Mouse (Mus musculus) right cerebral cortex, postnatal 36 days (tissue): ENCODE results near the gene Fosb.

Experiments
- DNase-seq, 2 experiments: peaks; one replicate each; pipeline ENCODE4 v3.0.0; 2022; ENCODE audit warnings: low spot score in 2 of 2, mixed read lengths in 1 of 2

Gene Fosb

GRCm38 (mm10) chr7:19306819-19307738 lies 2.8 kb downstream of the Fosb start:
- no peak for DNase-seq

GRCm38 (mm10) chr7:19305796-19306765 lies 3.8 kb downstream of the Fosb start:
- DNase-seq = no peak

DNA sequence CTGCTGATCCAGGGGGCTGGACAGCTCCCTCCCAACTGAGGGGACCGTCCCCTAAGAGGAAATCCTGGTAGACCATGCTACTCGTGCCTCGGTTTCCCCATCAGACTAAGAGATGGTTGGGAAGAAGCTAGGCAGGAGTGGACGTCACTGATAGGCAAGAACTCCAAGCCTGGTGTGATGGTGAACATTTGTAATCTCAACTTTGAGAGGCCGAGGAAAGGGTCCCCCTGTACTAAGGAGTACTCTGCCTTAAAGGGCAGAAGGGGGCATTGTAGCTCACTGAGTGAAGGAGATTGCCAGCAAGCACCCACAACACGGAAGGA lies 4.5 kb downstream of the Fosb start:
- no peak for DNase-seq

- DNase-seq = no peak
Measured at GRCm38 (mm10) chr7:19304501-19305412, 5.1 kb downstream of the Fosb start.

DNA sequence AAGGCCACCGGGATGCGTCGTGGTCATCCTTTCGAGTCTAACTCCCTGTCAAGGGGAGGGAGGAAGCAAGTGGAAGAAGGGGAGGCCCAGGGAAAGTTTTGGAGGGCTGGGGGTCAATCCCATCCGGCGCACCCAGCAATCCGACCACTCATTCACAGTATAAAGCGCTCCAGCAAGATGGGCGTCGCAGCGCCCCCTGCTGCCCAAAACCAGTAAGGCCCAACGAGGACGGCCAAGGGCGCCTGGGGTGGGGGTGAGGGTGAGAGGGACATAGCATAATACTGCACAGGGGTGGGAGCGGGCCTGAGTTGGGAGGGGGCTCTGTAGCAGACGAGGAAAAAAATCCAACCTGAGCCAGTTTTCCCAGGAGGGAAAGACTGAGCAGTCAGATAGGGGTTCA lies 6.1 kb downstream of the Fosb start:
- DNase-seq = peak in 1 of 2 experiments; percentile 50

DNA sequence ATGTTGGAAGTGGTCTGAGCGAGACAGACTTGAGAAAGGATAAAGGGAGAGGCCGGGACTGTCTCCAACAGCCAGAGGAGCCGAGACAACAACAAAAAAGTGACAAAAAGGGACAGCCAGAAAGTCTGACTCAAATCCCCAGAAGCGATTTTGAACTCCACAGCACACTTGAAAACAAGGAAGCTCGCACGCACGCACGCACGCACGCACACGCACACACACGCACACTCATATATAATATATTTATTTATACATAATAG lies 6.9 kb downstream of the Fosb start:
- no peak for DNase-seq

DNA sequence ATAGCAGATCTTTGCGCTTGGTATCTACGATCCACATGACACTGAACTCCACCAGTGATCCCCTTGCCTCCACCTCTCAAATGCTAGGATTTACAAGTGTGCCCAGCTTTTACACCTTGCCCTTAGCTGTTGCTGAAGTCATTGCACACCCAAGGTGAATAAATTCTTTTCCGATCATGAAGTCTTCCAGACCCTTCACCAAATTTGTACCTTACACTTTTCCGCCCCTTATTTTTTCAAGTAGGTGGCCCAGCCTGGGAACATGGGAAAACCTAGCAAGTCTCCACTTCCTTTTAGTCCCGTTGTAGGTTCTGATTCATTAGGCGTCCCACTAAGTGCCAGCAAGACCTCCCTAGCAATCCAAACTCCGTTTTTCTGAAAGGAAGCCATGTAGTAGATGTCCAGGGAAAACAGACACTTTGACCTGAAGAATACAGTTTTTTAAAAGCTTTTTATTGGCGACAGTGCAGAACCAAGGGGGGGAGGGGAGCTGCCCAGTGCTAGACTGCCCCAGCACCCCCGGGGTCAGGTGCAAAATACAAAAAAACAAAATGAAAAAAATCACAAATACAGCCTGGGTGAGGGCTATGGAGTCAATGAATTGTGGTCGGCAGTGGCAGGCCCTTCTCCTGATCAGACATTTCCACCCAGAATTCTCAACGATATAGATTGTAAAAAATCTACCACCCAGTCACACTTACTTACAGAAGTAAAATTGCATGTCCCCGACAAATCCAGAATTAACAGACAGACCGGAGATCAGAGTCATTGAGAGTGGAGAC lies 7.4 kb downstream of the Fosb start:
- no peak for DNase-seq

- no peak for DNase-seq
Measured at GRCm38 (mm10) chr7:19301461-19302263, 8.2 kb downstream of the Fosb start.

GRCm38 (mm10) chr7:19300501-19301421 lies 9.1 kb downstream of the Fosb start:
- peak; percentile 57 to 70 for DNase-seq

DNA sequence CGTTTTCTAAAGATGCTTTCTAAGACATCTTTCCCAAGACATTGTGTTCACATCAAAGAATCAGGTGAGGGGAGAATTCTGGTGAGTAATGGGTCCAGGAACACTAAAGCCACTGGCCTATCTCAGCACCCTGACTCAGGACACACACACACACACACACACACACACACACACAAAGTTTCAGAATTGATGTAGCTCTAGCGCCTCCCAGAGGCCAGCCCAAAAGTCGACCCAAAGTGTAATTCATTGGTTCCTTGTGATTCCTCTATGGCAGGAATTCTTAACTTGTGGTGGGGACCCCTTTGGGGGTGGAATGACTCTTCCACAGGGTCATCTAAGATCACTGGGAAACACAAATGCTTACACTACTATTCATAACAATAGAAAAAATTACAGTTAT lies 10.7 kb downstream of the Fosb start:
- no peak for DNase-seq

DNA sequence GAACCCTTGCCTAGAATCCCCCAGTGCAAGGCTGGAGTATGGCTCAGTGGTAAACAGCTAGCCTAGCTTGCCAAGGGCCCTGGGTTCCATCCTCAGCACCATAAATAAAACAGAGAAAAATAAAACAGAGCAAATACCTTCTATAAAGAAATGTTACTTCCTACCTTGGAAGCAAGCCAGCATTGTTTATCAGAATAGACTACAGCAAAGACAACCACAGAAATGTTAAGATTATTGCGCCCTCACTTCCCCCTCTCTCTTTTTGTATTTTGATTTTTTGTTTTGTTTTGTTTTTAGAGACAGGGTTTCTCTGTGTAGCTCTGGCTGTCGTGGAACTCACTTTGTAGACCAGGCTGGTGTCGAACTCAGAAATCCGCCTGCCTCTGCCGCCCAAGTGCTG lies 12.1 kb downstream of the Fosb start:
- DNase-seq = no peak

- no peak for DNase-seq
Measured at GRCm38 (mm10) chr7:19297034-19297433, 12.8 kb downstream of the Fosb start.

DNA sequence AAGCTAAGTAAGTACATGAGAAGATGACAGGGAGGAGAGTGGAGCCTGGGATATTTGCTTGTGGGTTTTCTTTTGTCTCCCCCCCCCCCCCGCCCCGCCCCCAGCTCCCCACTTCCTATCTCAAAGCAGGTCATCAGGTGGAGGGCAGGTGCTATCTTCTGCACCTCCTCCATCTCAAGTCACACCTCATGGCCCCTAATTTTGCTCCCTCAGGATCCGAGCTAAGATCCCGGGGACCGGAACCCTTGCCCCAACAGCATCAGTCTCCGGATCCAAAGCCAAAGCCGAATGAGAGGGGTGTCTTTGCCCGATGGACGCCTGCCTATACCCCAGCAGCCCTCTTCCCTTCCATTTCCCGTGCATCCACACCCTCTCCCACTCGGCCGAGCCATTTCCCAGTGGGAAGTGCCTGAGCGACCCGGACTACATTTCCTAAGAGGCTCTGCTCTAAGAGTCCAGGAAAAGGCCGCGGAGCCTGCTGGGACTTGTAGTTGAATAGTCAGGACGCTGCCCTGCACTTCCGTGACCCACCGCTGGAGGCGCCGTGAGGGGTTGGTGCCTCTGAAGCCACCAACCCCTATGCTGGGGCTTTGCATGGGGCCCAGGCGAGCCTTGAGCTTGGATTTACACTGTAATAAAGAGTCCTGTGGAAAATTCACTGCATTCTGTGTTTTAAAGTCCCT lies 14.2 kb downstream of the Fosb start:
- DNase-seq = peak; percentile 92 to 96

DNA sequence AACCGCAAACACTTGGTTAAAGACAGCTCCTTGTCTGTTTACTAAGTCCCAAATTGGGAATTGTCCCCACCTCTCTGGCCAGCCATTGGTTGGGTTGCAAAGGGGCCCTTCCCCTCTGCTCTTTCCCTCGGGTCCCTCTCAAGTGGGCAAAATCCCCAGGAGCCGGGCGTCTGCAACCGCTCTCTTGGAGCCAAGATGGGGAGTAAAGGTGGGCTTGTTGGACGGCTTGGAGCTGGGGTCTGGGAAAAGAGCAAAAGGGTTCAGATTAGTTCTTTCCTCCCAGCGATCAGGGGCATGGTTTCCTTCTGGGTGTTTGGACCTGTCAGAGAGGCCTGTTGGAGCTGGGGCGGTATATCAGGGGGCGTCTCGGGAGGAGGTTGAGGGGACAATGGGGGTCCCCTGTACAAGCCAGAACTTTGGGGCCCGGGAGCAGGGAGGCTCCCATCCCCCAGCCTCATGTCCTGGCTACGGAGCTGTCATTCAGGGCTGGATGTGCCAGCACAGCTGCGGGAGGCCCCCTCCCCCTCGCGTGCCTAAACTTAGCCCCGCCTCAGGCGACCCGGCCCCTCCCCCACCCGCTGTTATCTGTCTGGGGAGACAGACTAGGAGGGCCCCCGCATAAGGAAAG lies 18.8 kb downstream of the Fosb start:
- DNase-seq = no peak

DNA sequence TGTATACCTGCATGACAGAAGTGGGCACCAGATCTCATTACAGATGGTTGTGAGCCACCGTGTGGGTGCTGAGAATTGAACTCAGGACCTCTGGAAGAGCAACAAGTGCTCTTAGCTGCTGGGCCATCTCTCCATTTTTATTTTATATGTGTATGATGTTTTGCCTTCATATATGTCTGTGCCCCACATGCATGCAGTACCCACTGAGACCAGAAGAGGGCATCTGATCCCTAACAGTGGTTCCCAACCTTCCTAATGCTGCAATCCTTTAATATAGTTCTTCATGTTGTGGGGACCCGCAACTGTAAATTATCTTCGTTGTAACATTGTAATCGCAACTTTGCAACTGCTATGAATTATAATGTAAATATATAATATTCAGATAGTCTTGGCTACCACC lies 25.1 kb downstream of the Fosb start:
- DNase-seq = no peak

GRCm38 (mm10) chr7:19283406-19283804 lies 26.4 kb downstream of the Fosb start:
- DNase-seq = peak in 1 of 2 experiments; percentile 44

DNA sequence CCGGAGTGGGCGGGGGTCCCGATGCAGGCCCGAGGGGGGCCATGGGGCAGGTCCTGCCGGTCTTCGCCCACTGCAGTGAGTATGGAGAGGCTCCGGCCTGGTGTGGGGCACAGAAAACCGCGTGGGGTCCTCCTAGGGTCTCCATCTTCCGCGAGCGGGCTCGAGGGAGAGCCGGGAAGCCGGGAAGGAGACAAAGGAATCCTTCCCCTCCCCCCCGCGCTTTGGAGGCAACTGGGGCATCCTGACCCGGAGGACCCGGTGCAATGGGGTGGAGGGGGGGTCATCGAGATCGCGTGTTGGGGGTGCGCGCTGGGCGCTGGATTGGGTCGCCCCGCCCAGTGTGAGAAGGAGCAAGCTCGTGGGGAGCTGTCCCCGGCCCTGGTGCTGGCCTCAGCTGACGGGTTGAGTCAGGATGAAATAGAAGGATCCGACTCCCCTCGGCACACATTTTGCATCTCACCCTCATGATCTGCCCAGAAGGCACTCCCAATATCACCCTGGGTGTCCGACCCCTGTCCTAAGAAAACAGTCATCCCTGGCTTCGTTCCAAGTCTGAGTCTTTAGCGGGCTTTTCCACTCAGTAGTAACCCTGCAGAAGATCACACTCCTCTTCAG lies 27.0 kb downstream of the Fosb start:
- DNase-seq = peak in 1 of 2 experiments; percentile 32

DNA sequence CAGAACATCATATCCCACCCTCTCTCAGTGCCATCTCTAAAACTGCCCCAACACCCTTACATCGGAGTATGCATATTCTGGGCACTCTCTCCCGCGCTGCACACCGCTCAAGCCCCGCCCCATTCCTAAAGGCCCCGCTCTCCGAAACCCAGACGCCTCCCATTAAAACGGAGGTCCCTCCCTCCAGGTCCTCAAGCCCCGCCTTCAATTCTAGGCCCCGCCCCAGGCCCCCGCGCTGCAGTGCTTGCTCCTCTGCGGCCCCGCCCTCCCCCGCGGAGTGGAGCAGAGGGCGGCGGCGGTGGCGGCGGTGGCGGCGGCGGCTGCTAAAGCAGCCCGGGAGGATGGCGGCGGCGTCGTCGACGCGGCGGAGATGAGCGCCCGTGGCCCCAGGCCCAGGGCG lies 27.5 kb downstream of the Fosb start, which contains the start of gene Rtn2:
Gene Rtn2, plus strand, starts transcription at position 240 of the 400 bp plus-strand sequence.
- DNase-seq = peak; percentile 65 to 77
